Mouse (Mus musculus): Measurements from ENCODE around the gene Filip1. TPM values are rescaled to one million over a fixed set of nuclear protein-coding genes. Genes with fewer than 3 reads are reported as not detected.
"Not testable (repeated sequence)": the region's sequence is repeated elsewhere in the genome, so short reads cannot be mapped to it uniquely, and the experiment has no call there.

The Filip1 gene
- 1.2 and 1.5 TPM in 2 replicates for polyA plus RNA-seq (2014; fragmentation: Nextera tagmentation; extraction: Ambion mirVana)

GRCm38 (mm10) chr9:80012751-80013150 lies at the start of gene Filip1:
Gene Filip1 (minus strand): TSS chr9:80012851.
- 79% methylated on average over 7 of the region's 7 CpGs for whole genome bisulfite sequencing
- no peak for ATAC-seq (ENCODE audit: insufficient number of reproducible peaks, low FRiP score, low TSS enrichment, low read depth)
- Histone ChIP-seq H3K9me3 (ENCODE audit: control insufficient read depth, low read length) (no peaks in the 10 kb centered on the region), H3K27ac (replicated peaks; ENCODE audit: low read depth, low read length) (no peak within 1 kb of the TSS), H3K9ac (ENCODE audit: low read length) (no peak within 1 kb of the TSS), H3K36me3 (ENCODE audit: control insufficient read depth, insufficient read depth, low read length) (no peaks in the 10 kb centered on the region), H3K4me1 (ENCODE audit: control insufficient read depth, insufficient read depth, low read length) (no peaks in the 10 kb centered on the region), H3K27me3 (ENCODE audit: control insufficient read depth, insufficient read depth, low read length) (no peaks in the 10 kb centered on the region), H3K4me3 (ENCODE audit: low read depth, low read length) (no peak within 1 kb of the TSS), H3K4me2 (ENCODE audit: low read depth, severe bottlenecking) (no peak within 1 kb of the TSS)
- DNase-seq (ENCODE audit: low spot score): no peak

GRCm38 (mm10) chr9:80057690-80058089 lies 45.0 kb upstream of the Filip1 start:
- no peak overlapping the region for H3K4me2 ChIP-seq (ENCODE audit: low read depth, severe bottlenecking)
- H3K27ac ChIP-seq (replicated peaks; ENCODE audit: low read depth, low read length): no peak overlapping the region
- no peaks in the 10 kb centered on the region for H3K4me1 ChIP-seq (ENCODE audit: control insufficient read depth, insufficient read depth, low read length)
- no peaks in the 10 kb centered on the region for H3K27me3 ChIP-seq (ENCODE audit: control insufficient read depth, insufficient read depth, low read length)
- ATAC-seq (ENCODE audit: insufficient number of reproducible peaks, low FRiP score, low TSS enrichment, low read depth) (no peak), DNase-seq (ENCODE audit: low spot score) (no peak)
- WGBS: 70% methylated on average over 2 of the region's 2 CpGs
- H3K9ac ChIP-seq (ENCODE audit: low read length): no peak overlapping the region
- no peak overlapping the region for H3K4me3 ChIP-seq (ENCODE audit: low read depth, low read length)
- no peaks in the 10 kb centered on the region; the same call in 1 of the 2 replicates for H3K9me3 ChIP-seq (ENCODE audit: control insufficient read depth, low read length)
- H3K36me3 ChIP-seq (ENCODE audit: control insufficient read depth, insufficient read depth, low read length): no peaks in the 10 kb centered on the region

GRCm38 (mm10) chr9:80052951-80053350 lies 40.3 kb upstream of the Filip1 start:
- H3K4me1 ChIP-seq (ENCODE audit: control insufficient read depth, insufficient read depth, low read length): no peaks in the 10 kb centered on the region
- WGBS: 81% methylated on average over 5 of the region's 5 CpGs
- H3K4me3 ChIP-seq (ENCODE audit: low read depth, low read length): no peak overlapping the region
- ATAC-seq (ENCODE audit: insufficient number of reproducible peaks, low FRiP score, low TSS enrichment, low read depth) (no peak), DNase-seq (ENCODE audit: low spot score) (no peak)
- no peaks in the 10 kb centered on the region for H3K27me3 ChIP-seq (ENCODE audit: control insufficient read depth, insufficient read depth, low read length)
- H3K4me2 ChIP-seq (ENCODE audit: low read depth, severe bottlenecking): no peak overlapping the region
- no peak overlapping the region for H3K27ac ChIP-seq (replicated peaks; ENCODE audit: low read depth, low read length)
- H3K36me3 ChIP-seq (ENCODE audit: control insufficient read depth, insufficient read depth, low read length): no peaks in the 10 kb centered on the region
- H3K9me3 ChIP-seq (ENCODE audit: control insufficient read depth, low read length): no peaks in the 10 kb centered on the region; the same call in 1 of the 2 replicates
- H3K9ac ChIP-seq (ENCODE audit: low read length): no peak overlapping the region

GRCm38 (mm10) chr9:80049271-80049670 lies 36.6 kb upstream of the Filip1 start:
- not testable (repeated sequence) for H3K9ac ChIP-seq (ENCODE audit: low read length); H3K36me3 ChIP-seq (ENCODE audit: control insufficient read depth, insufficient read depth, low read length); H3K4me2 ChIP-seq (ENCODE audit: low read depth, severe bottlenecking); H3K4me3 ChIP-seq (ENCODE audit: low read depth, low read length); H3K27ac ChIP-seq (replicated peaks; ENCODE audit: low read depth, low read length); H3K27me3 ChIP-seq (ENCODE audit: control insufficient read depth, insufficient read depth, low read length); ATAC-seq (ENCODE audit: insufficient number of reproducible peaks, low FRiP score, low TSS enrichment, low read depth); H3K4me1 ChIP-seq (ENCODE audit: control insufficient read depth, insufficient read depth, low read length); DNase-seq (ENCODE audit: low spot score); H3K9me3 ChIP-seq (ENCODE audit: control insufficient read depth, low read length)
- 77% methylated on average over 5 of the region's 5 CpGs for WGBS

GRCm38 (mm10) chr9:80044301-80044700 lies 31.6 kb upstream of the Filip1 start:
- not testable (repeated sequence) for H3K4me2 ChIP-seq (ENCODE audit: low read depth, severe bottlenecking); H3K27me3 ChIP-seq (ENCODE audit: control insufficient read depth, insufficient read depth, low read length); H3K9ac ChIP-seq (ENCODE audit: low read length); H3K27ac ChIP-seq (replicated peaks; ENCODE audit: low read depth, low read length); H3K36me3 ChIP-seq (ENCODE audit: control insufficient read depth, insufficient read depth, low read length); H3K9me3 ChIP-seq (ENCODE audit: control insufficient read depth, low read length); DNase-seq (ENCODE audit: low spot score); H3K4me3 ChIP-seq (ENCODE audit: low read depth, low read length); ATAC-seq (ENCODE audit: insufficient number of reproducible peaks, low FRiP score, low TSS enrichment, low read depth); H3K4me1 ChIP-seq (ENCODE audit: control insufficient read depth, insufficient read depth, low read length)
- 87% methylated on average over 4 of the region's 4 CpGs for WGBS

GRCm38 (mm10) chr9:80039296-80039815 lies 26.7 kb upstream of the Filip1 start:
- no peaks in the 10 kb centered on the region for H3K27me3 ChIP-seq (ENCODE audit: control insufficient read depth, insufficient read depth, low read length)
- H3K9ac ChIP-seq (ENCODE audit: low read length): no peak overlapping the region
- ATAC-seq (ENCODE audit: insufficient number of reproducible peaks, low FRiP score, low TSS enrichment, low read depth) (no peak), DNase-seq (ENCODE audit: low spot score) (no peak)
- no peak overlapping the region for H3K4me2 ChIP-seq (ENCODE audit: low read depth, severe bottlenecking)
- WGBS: 73% methylated on average over 2 of the region's 2 CpGs
- H3K27ac ChIP-seq (replicated peaks; ENCODE audit: low read depth, low read length): no peak overlapping the region
- no peak overlapping the region for H3K4me3 ChIP-seq (ENCODE audit: low read depth, low read length)
- H3K36me3 ChIP-seq (ENCODE audit: control insufficient read depth, insufficient read depth, low read length): no peaks in the 10 kb centered on the region
- H3K9me3 ChIP-seq (ENCODE audit: control insufficient read depth, low read length): no peaks in the 10 kb centered on the region
- H3K4me1 ChIP-seq (ENCODE audit: control insufficient read depth, insufficient read depth, low read length): no peaks in the 10 kb centered on the region

- no peaks in the 10 kb centered on the region for H3K27me3 ChIP-seq (ENCODE audit: control insufficient read depth, insufficient read depth, low read length)
- DNase-seq (ENCODE audit: low spot score): no peak
- H3K36me3 ChIP-seq (ENCODE audit: control insufficient read depth, insufficient read depth, low read length): no peaks in the 10 kb centered on the region
- no peak overlapping the region for H3K27ac ChIP-seq (replicated peaks; ENCODE audit: low read depth, low read length)
- H3K4me2 ChIP-seq (ENCODE audit: low read depth, severe bottlenecking): no peak overlapping the region
- no peak for ATAC-seq (ENCODE audit: insufficient number of reproducible peaks, low FRiP score, low TSS enrichment, low read depth)
- H3K4me3 ChIP-seq (ENCODE audit: low read depth, low read length): no peak overlapping the region
- no peaks in the 10 kb centered on the region for H3K9me3 ChIP-seq (ENCODE audit: control insufficient read depth, low read length)
- no peak overlapping the region for H3K9ac ChIP-seq (ENCODE audit: low read length)
- no peaks in the 10 kb centered on the region for H3K4me1 ChIP-seq (ENCODE audit: control insufficient read depth, insufficient read depth, low read length)
Measured at GRCm38 (mm10) chr9:80037997-80038383, 25.3 kb upstream of the Filip1 start.

- no peaks in the 10 kb centered on the region for H3K4me1 ChIP-seq (ENCODE audit: control insufficient read depth, insufficient read depth, low read length)
- no peak for ATAC-seq (ENCODE audit: insufficient number of reproducible peaks, low FRiP score, low TSS enrichment, low read depth)
- H3K4me3 ChIP-seq (ENCODE audit: low read depth, low read length): no peak overlapping the region
- H3K4me2 ChIP-seq (ENCODE audit: low read depth, severe bottlenecking): no peak overlapping the region
- no peak overlapping the region for H3K27ac ChIP-seq (replicated peaks; ENCODE audit: low read depth, low read length)
- no peak for DNase-seq (ENCODE audit: low spot score)
- no peaks in the 10 kb centered on the region for H3K27me3 ChIP-seq (ENCODE audit: control insufficient read depth, insufficient read depth, low read length)
- H3K9me3 ChIP-seq (ENCODE audit: control insufficient read depth, low read length): no peaks in the 10 kb centered on the region
- 87% methylated on average over 13 of the region's 13 CpGs for WGBS
- no peaks in the 10 kb centered on the region for H3K36me3 ChIP-seq (ENCODE audit: control insufficient read depth, insufficient read depth, low read length)
- no peak overlapping the region for H3K9ac ChIP-seq (ENCODE audit: low read length)
Measured at GRCm38 (mm10) chr9:80037262-80037996, 24.8 kb upstream of the Filip1 start.
